Mouse (Mus musculus) hindbrain, embryonic 14.5 days (tissue): ENCODE measurements around the gene 1110025L11Rik. TPM values are rescaled to one million over a fixed set of nuclear protein-coding genes. Genes with fewer than 3 reads are reported as not detected.
"Not testable (repeated sequence)": the region's sequence is repeated elsewhere in the genome, so short reads cannot be mapped to it uniquely, and the experiment has no call there.

Experiments used
- ATAC-seq: fragments of 200-750 bp; cut with Nextera tagmentation; 2 replicates; pipeline ENCODE4 v1.8.0; 2017; ENCODE audit warnings: moderate number of reproducible peaks, mild to moderate bottlenecking, moderate TSS enrichment, moderate library complexity; ENCODE audit not compliant: low FRiP score
- DNase-seq: peaks from one replicate; pipeline ENCODE4 v3.0.0-alpha.2; 2015; ENCODE audit warnings: low spot score
- H3K27ac ChIP-seq: fragments of 300-500 bp; sonication (generic); 2 replicates; pipeline ENCODE4 v1.5.1; 2014; ENCODE audit warnings: mild to moderate bottlenecking, moderate library complexity
- H3K27me3 ChIP-seq: fragments of 300-500 bp; sonication (generic); 2 replicates; pipeline ENCODE4 v1.6.1; 2014; ENCODE audit warnings: mild to moderate bottlenecking, low read length, mixed read lengths; ENCODE audit not compliant: control insufficient read depth, insufficient read depth
- H3K36me3 ChIP-seq: fragments of 300-500 bp; sonication (generic); replicated peaks from 2 replicates; pipeline ENCODE4 v1.6.1; 2014; ENCODE audit not compliant: control insufficient read depth, insufficient read depth
- H3K4me1 ChIP-seq: fragments of 300-500 bp; sonication (generic); replicated peaks from 2 replicates; pipeline ENCODE4 v1.6.1; 2014; ENCODE audit warnings: antibody characterized with exemption, low read length, mixed read lengths; ENCODE audit not compliant: control insufficient read depth, insufficient read depth
- H3K4me2 ChIP-seq: fragments of 300-500 bp; sonication (generic); replicated peaks from 2 replicates; pipeline ENCODE4 v1.6.1; 2014; ENCODE audit warnings: mild to moderate bottlenecking, moderate library complexity
- H3K4me3 ChIP-seq: fragments of 300-500 bp; sonication (generic); replicated peaks from 2 replicates; pipeline ENCODE4 v1.5.1; 2014; ENCODE audit warnings: mild to moderate bottlenecking, low read length
- H3K9ac ChIP-seq: fragments of 300-500 bp; sonication (generic); 2 replicates; pipeline ENCODE4 v1.6.1; 2014
- H3K9me3 ChIP-seq: fragments of 300-500 bp; sonication (generic); 2 replicates; pipeline ENCODE4 v1.6.1; 2016; ENCODE audit warnings: low read length; ENCODE audit not compliant: control insufficient read depth
- whole genome bisulfite sequencing: fragments of 180-500 bp; shearing (Covaris S2); extraction: QIAGEN DNeasy Blood & Tissue Kit; methylation state at CpG from one replicate; pipeline ENCODE4 v1.1.7; 2014; 5-methylcytosine and 5-hydroxymethylcytosine counted together
- polyA plus RNA-seq: library from polyadenylated mRNA; unstranded; fragments of >200 nt; fragmentation: Nextera tagmentation; extraction: Ambion mirVana; gene quantifications from 2 replicates; pipeline ENCODE4 v1.2.1, GENCODE M21; 2014

1110025L11Rik gene
- polyA plus RNA-seq = not detected in 2 replicates

DNA sequence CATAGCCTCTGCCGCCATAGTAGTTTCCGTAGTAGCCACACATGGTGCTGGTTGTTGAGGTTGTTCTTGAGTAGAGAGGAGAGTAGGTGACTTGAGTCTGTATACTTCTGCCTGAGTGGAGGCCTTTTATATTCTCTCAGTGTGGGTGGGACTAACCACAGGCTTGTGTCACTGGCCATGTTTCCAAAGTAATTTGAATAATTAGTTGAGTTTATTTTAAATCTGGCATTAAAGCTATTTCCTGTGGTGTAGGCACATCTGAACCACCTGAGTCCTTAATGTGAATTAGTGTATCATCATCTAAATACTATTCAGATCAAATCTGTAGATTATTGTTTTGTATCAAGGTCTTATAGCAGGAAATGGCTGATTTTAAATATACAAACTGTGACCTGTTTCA, at the start of gene 1110025L11Rik:
TSS of gene 1110025L11Rik (minus strand) at position 101 of the 400 bp plus-strand sequence.
- not testable (repeated sequence) for ATAC-seq

DNA sequence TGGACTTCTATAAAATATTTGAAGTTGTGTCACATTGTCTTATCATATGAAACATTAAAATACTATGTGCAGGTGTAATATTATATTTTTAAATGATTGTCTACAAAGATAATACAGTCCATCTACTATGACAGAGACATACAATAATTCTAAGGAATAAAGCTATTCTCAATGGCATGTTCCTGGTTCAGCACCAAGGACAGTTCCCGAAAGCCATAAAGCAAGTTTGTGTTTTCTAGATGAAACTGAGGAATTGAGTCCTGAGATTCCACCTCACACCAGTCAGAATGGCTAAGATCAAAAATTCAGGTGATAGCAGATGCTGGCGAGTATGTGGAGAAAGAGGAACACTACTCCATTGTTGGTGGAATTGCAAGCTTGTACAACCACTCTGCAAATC, 7.2 kb upstream of the 1110025L11Rik start:
- H3K4me3 ChIP-seq, H3K4me1 ChIP-seq, H3K4me2 ChIP-seq, H3K9ac ChIP-seq, H3K27ac ChIP-seq, H3K9me3 ChIP-seq, H3K36me3 ChIP-seq, ATAC-seq, H3K27me3 ChIP-seq, DNase-seq: not testable (repeated sequence)
- WGBS = 80% methylated on average over 2 of the region's 2 CpGs

More for the DNA sequence above, at the start of gene 1110025L11Rik:
- H3K27ac ChIP-seq, H3K4me3 ChIP-seq, DNase-seq, H3K4me1 ChIP-seq, H3K9me3 ChIP-seq, H3K9ac ChIP-seq, H3K27me3 ChIP-seq, H3K4me2 ChIP-seq, H3K36me3 ChIP-seq: not testable (repeated sequence)
- WGBS = no CpG with 5 or more reads among the region's 2 CpGs

DNA sequence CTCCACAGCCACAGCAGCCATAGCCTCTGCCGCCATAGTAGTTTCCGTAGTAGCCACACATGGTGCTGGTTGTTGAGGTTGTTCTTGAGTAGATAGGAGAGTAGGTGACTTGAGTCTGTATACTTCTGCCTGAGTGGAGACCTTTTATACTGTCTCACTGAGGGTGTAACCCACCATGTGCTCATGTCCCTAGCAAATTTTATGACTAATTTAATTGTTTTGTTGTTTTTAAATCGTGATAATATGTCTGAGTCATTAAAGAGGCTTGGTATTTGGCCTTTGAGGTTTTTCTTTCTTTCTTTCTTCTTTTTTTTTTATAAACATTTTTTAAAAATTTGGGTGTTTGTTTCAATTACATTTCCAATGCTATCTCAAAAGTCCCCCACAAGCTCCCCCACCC, 16.0 kb downstream of the 1110025L11Rik start, which contains the start of gene Krtap6-5:
TSS of gene Krtap6-5 (minus strand) at position 101 of the 400 bp plus-strand sequence.
- Histone ChIP-seq H3K4me3 (no peak within 1 kb of the TSS), H3K9me3 (no peaks in the 10 kb centered on the region), H3K27me3 (no peaks in the 10 kb centered on the region), H3K36me3 (no peaks in the 10 kb centered on the region), H3K9ac (no peak within 1 kb of the TSS), H3K27ac (no peak within 1 kb of the TSS), H3K4me1 (no peaks in the 10 kb centered on the region), H3K4me2 (no peak within 1 kb of the TSS)
- WGBS = 91% methylated on average over 3 of the region's 3 CpGs
- no peak for DNase-seq
- no peak for ATAC-seq

DNA sequence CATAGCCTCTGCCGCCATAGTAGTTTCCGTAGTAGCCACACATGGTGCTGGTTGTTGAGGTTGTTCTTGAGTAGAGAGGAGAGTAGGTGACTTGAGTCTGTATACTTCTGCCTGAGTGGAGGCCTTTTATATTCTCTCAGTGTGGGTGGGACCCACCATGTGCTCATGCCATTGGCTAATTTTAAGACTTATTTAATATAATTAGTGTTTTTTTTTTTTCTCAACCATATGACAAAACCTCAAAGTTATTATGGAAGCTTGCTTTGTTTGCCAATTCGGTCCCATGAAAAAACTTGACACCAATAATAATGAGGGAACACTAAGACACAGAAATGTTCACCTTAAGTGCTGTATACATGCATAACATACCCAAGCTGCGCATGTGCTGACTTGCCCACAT, 22.4 kb downstream of the 1110025L11Rik start, which contains the start of gene Gm10228:
TSS of gene Gm10228 (minus strand) at position 101 of the 400 bp plus-strand sequence.
- DNase-seq, H3K4me1 ChIP-seq, H3K9me3 ChIP-seq, H3K4me2 ChIP-seq, H3K27me3 ChIP-seq, H3K36me3 ChIP-seq, H3K9ac ChIP-seq, H3K4me3 ChIP-seq, H3K27ac ChIP-seq, ATAC-seq: not testable (repeated sequence)
- WGBS = 91% methylated on average over 2 of the region's 4 CpGs

DNA sequence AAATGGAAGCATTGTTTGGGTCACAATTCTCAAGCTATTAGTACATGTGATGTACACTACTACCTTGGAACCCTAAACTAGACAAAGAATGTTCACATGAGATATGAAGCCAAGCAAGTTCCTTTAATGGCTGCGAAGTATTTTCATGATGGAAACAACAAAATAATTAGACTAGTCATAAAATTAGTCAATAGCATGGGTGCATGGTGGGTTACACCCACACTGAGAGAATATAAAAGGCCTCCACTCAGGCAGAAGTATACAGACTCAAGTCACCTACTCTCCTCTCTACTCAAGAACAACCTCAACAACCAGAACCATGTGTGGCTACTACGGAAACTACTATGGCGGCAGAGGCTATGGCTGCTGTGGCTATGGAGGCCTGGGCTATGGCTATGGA, 32.4 kb downstream of the 1110025L11Rik start, which contains the start of gene Krtap6-1:
TSS of gene Krtap6-1 (plus strand) at position 301 of the 400 bp plus-strand sequence.
- not testable (repeated sequence) for ATAC-seq, H3K4me3 ChIP-seq, DNase-seq, H3K36me3 ChIP-seq, H3K27me3 ChIP-seq, H3K4me1 ChIP-seq, H3K27ac ChIP-seq, H3K9ac ChIP-seq, H3K9me3 ChIP-seq, H3K4me2 ChIP-seq
- WGBS = 94% methylated on average over 3 of the region's 3 CpGs

DNA sequence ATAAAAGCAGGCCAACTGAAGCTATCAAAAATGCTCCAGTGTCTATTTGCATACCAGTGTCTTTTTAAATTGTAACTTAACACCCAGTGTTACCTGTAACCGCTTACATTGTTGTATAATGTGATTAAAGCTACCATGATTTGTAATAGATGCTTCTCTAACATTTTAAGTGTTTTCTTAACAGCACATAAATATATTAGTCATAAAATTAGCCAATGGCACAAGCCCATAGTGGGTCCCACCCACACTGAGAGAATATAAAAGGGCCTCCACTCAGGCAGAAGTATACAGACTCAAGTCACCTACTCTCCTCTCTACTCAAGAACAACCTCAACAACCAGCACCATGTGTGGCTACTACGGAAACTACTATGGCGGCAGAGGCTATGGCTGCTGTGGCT, 48.8 kb downstream of the 1110025L11Rik start, which contains the start of gene Gm10229:
TSS of gene Gm10229 (plus strand) at position 301 of the 400 bp plus-strand sequence.
- 98% methylated on average over 1 of the region's 3 CpGs for WGBS
- H3K27me3 ChIP-seq = not testable (repeated sequence)

DNA sequence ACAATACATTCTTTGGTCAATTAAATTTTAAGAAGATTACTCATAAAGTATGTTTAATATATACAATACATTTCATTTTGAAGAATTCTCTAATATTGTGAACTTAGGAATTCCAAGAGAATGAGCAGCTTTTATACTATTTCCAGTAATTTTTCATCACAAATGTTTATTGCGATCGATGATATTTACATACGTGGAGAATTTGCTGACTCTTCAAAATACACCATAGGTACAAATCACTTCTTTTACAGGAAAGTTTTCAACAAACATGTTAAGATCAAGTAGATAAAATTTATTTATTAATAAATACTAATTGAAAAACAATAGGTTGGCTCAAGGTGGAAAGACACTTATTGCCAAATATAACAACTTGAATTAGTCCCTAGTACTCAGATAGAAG, 49.8 kb downstream of the 1110025L11Rik start:
- WGBS = 99% methylated on average over 3 of the region's 3 CpGs

More for the DNA sequence above, 48.8 kb downstream of the 1110025L11Rik start, which contains the start of gene Gm10229:
- H3K27ac ChIP-seq, H3K4me1 ChIP-seq, H3K36me3 ChIP-seq, H3K9me3 ChIP-seq, DNase-seq, H3K9ac ChIP-seq, H3K4me3 ChIP-seq, ATAC-seq, H3K4me2 ChIP-seq: not testable (repeated sequence)

More for the DNA sequence above, 49.8 kb downstream of the 1110025L11Rik start:
- Histone ChIP-seq H3K4me2 (no peak overlapping the region), H3K27me3 (no peaks in the 10 kb centered on the region), H3K9me3 (no peaks in the 10 kb centered on the region), H3K4me1 (no peaks in the 10 kb centered on the region), H3K4me3 (no peak overlapping the region), H3K9ac (no peak overlapping the region), H3K27ac (no peak overlapping the region), H3K36me3 (no peaks in the 10 kb centered on the region)
- DNase-seq (no peak), ATAC-seq (no peak)

Other genes starting within 250 kb of the 1110025L11Rik start
- not detected in 2 replicates for gene Krtap15, start 243.8 kb downstream of the 1110025L11Rik start, polyA plus RNA-seq
- not detected in 2 replicates for gene Krtap14, start 237.9 kb downstream of the 1110025L11Rik start, polyA plus RNA-seq
- gene Krtap19-1, start 194.6 kb downstream of the 1110025L11Rik start, polyA plus RNA-seq = not detected in 2 replicates
- not detected in 2 replicates for gene Krtap19-2, start 189.7 kb downstream of the 1110025L11Rik start, polyA plus RNA-seq
- gene Krtap19-3, start 186.0 kb downstream of the 1110025L11Rik start, polyA plus RNA-seq = not detected in 2 replicates
- not detected in 2 replicates for gene Krtap19-4, start 178.9 kb downstream of the 1110025L11Rik start, polyA plus RNA-seq
- gene Krtap19-5, start 167.5 kb downstream of the 1110025L11Rik start, polyA plus RNA-seq = not detected in 2 replicates
- gene Krtap19-9b, start 131.7 kb downstream of the 1110025L11Rik start, polyA plus RNA-seq = not detected in 2 replicates
- gene Krtap16-3, start 101.1 kb downstream of the 1110025L11Rik start, polyA plus RNA-seq = not detected in 2 replicates
- not detected in 2 replicates for gene Krtap22-2, start 53.2 kb downstream of the 1110025L11Rik start, polyA plus RNA-seq
- gene Gm10229, start 48.7 kb downstream of the 1110025L11Rik start, polyA plus RNA-seq = not detected in 2 replicates
- not detected in 2 replicates for gene Krtap6-1, start 32.3 kb downstream of the 1110025L11Rik start, polyA plus RNA-seq
- gene Gm10228, start 22.5 kb downstream of the 1110025L11Rik start, polyA plus RNA-seq = not detected in 2 replicates
- gene Krtap6-5, start 16.1 kb downstream of the 1110025L11Rik start, polyA plus RNA-seq = not detected in 2 replicates
- not detected in 2 replicates for gene Krtap6-3, start 20.0 kb upstream of the 1110025L11Rik start, polyA plus RNA-seq
- gene Gm6358, start 76.8 kb upstream of the 1110025L11Rik start, polyA plus RNA-seq = not detected in 2 replicates
- not detected in 2 replicates for gene Gm10061, start 87.1 kb upstream of the 1110025L11Rik start, polyA plus RNA-seq
- not detected in 2 replicates for gene Gm9789, start 94.0 kb upstream of the 1110025L11Rik start, polyA plus RNA-seq
- not detected in 2 replicates for gene Gm7735, start 105.5 kb upstream of the 1110025L11Rik start, polyA plus RNA-seq
- gene 1110057P08Rik, start 110.7 kb upstream of the 1110025L11Rik start, polyA plus RNA-seq = not detected in 2 replicates
- not detected in 2 replicates for gene Krtap20-2, start 141.9 kb upstream of the 1110025L11Rik start, polyA plus RNA-seq